Mouse (Mus musculus) liver, embryonic 14.5 days (tissue): ENCODE results near the gene Osbp2.

ENCODE experiments used
- CTCF ChIP-seq: IDR thresholded peaks from 2 replicates; pipeline ENCODE4 v1.5.1; 2016; ENCODE audit warnings: antibody characterized with exemption, low read depth, control low read depth
- EP300 ChIP-seq: IDR thresholded peaks from 2 replicates; pipeline ENCODE4 v1.6.1; 2016; ENCODE audit warnings: antibody characterized with exemption, low read depth

GRCm38 (mm10) chr11:3833544-3834420 lies 29.9 kb downstream of the Osbp2 start:
- TF ChIP-seq EP300 (no peak), CTCF (no peak)
